Mouse (Mus musculus) ES-E14 (cell line): ENCODE data around the gene Ccdc185.

Experiments used
- HCFC1 ChIP-seq: IDR thresholded peaks from 2 replicates; pipeline ENCODE4 v1.6.1; 2012; ENCODE audit warnings: low read length, inconsistent platforms, borderline replicate concordance; ENCODE audit not compliant: insufficient read depth
- MAFK ChIP-seq: IDR thresholded peaks from 2 replicates; pipeline ENCODE4 v1.6.1; 2014; ENCODE audit warnings: mild to moderate bottlenecking, low read depth, low read length, inconsistent platforms; ENCODE audit not compliant: insufficient read depth
- ZNF384 ChIP-seq: IDR thresholded peaks from 2 replicates; pipeline ENCODE4 v1.6.1; 2012; ENCODE audit warnings: low read depth, low read length, inconsistent platforms

GRCm38 (mm10) chr1:182794221-182794620, 45.2 kb upstream of the Ccdc185 start:
- TF ChIP-seq ZNF384 (no peak), MAFK (no peak), HCFC1 (no peak)
